Mouse (Mus musculus): ENCODE data around the gene Zfyve1. TPM values are rescaled to one million over a fixed set of nuclear protein-coding genes. Genes with fewer than 3 reads are reported as not detected.

Gene Zfyve1
- polyA plus RNA-seq, 1 experiment from 2014 or later = 16.2 TPM

DNA sequence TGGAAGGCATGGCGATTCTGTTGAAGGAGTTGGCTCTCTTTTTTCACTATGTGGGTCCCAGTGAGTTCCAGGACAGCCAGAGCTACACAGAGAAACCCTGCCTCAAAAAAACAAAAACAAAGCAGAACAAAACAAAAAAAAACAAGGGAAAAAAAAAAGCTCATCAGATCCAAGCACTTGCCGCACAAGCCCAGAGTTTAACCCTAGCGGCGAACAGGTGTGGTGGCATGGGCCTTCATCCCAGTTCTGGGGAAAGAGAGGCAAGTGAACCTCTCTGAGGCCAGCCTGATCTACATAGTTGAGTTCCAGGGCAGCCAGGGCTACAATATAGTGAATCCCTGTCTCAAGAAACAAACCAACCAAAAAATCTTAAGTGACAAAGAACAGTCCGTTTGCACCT lies 19.6 kb downstream of the Zfyve1 start:
- no peak overlapping the region for H3K9ac ChIP-seq (ENCODE audit: low read length)
- H3K4me1 ChIP-seq (ENCODE audit: control insufficient read depth, insufficient read depth, low read length) = no peaks in the 10 kb centered on the region
- H3K4me3 ChIP-seq (ENCODE audit: low read depth, low read length) = no peak overlapping the region
- no peaks in the 10 kb centered on the region for H3K27me3 ChIP-seq (ENCODE audit: control insufficient read depth, insufficient read depth, low read length)
- no peak overlapping the region for H3K27ac ChIP-seq (replicated peaks; ENCODE audit: low read depth, low read length)
- 94% methylated on average over 5 of the region's 5 CpGs for WGBS
- no peak overlapping the region for H3K4me2 ChIP-seq (ENCODE audit: low read depth, severe bottlenecking)
- ATAC-seq (ENCODE audit: insufficient number of reproducible peaks, low FRiP score, low TSS enrichment, low read depth) (no peak), DNase-seq (ENCODE audit: low spot score) (no peak)
- H3K36me3 ChIP-seq (ENCODE audit: control insufficient read depth, insufficient read depth, low read length) = peaks cover 13% of the 10 kb centered on the region
- no peaks in the 10 kb centered on the region for H3K9me3 ChIP-seq (ENCODE audit: control insufficient read depth, low read length)

DNA sequence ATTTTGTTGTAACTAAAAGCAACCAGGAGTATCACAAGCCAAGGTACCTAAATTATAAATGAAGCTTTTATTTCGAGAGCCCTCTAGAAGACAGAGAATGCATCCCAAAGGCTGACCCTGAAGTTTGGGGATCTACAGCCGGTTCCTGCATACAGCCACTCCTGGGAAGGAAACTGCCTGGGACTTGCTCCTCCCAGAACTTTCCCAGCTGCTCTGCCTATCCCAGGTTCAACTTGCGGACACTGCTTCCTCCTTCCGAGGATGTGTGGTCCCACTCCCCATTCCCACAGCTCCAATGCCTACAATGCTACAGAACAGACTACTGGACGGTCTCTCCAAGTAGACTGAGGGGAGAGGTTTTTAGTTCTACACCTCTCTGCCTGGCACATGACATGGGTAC lies 24.3 kb downstream of the Zfyve1 start:
- Histone ChIP-seq H3K4me3 (ENCODE audit: low read depth, low read length) (no peak overlapping the region), H3K27ac (replicated peaks; ENCODE audit: low read depth, low read length) (no peak overlapping the region), H3K4me1 (ENCODE audit: control insufficient read depth, insufficient read depth, low read length) (no peaks in the 10 kb centered on the region), H3K27me3 (ENCODE audit: control insufficient read depth, insufficient read depth, low read length) (no peaks in the 10 kb centered on the region), H3K4me2 (ENCODE audit: low read depth, severe bottlenecking) (no peak overlapping the region), H3K9me3 (ENCODE audit: control insufficient read depth, low read length) (no peaks in the 10 kb centered on the region), H3K36me3 (ENCODE audit: control insufficient read depth, insufficient read depth, low read length) (peaks cover 24% of the 10 kb centered on the region), H3K9ac (ENCODE audit: low read length) (no peak overlapping the region)
- DNase-seq (ENCODE audit: low spot score) = no peak
- WGBS = 88% methylated on average over 5 of the region's 5 CpGs
- no peak for ATAC-seq (ENCODE audit: insufficient number of reproducible peaks, low FRiP score, low TSS enrichment, low read depth)

DNA sequence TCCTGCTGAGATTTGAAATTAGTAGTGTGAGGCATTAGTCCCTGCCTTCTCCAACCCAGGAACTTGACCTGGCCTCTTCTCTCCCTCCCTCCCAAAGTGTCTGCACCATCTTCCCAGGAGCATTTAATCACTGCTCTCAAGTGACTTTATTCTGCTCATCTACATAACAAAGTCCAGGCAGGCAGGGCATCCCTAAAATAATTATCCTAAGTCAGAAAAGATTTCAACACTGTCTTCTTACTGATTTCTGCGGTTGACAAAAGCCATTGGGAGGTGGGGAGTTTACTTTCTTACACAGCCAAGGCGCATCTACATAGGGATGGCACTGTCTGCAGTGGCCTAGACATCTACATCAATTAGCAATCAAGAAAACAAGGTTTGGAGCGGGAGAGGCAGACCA lies 27.2 kb downstream of the Zfyve1 start:
- Histone ChIP-seq H3K9me3 (ENCODE audit: control insufficient read depth, low read length) (no peaks in the 10 kb centered on the region), H3K36me3 (ENCODE audit: control insufficient read depth, insufficient read depth, low read length) (peaks cover 20% of the 10 kb centered on the region), H3K27me3 (ENCODE audit: control insufficient read depth, insufficient read depth, low read length) (no peaks in the 10 kb centered on the region), H3K4me1 (ENCODE audit: control insufficient read depth, insufficient read depth, low read length) (no peaks in the 10 kb centered on the region), H3K27ac (replicated peaks; ENCODE audit: low read depth, low read length) (no peak overlapping the region), H3K4me3 (ENCODE audit: low read depth, low read length) (no peak overlapping the region), H3K9ac (ENCODE audit: low read length) (no peak overlapping the region), H3K4me2 (ENCODE audit: low read depth, severe bottlenecking) (no peak overlapping the region)
- WGBS = 88% methylated on average over 3 of the region's 3 CpGs
- DNase-seq (ENCODE audit: low spot score) (no peak), ATAC-seq (ENCODE audit: insufficient number of reproducible peaks, low FRiP score, low TSS enrichment, low read depth) (no peak)

DNA sequence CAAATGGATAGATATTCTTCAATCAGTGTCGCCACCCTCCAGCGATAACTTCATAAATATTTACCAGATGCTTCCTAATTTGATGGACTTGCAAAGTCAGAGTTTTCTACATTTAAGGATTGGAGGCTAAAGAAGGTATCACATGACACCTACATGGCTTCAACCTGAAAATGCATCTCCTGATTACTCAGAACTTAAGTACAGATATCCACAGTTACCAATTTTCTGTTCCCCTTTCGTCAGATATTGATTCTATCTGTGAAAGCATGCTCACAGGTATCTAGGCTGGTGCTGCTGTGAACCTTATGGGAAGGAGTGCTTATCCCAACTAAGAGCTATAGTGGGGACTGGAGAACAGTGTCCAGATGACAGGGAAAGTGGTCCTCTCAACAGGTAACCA lies 34.4 kb downstream of the Zfyve1 start:
- H3K4me3 ChIP-seq (ENCODE audit: low read depth, low read length) = no peak overlapping the region
- DNase-seq (ENCODE audit: low spot score) (no peak), ATAC-seq (ENCODE audit: insufficient number of reproducible peaks, low FRiP score, low TSS enrichment, low read depth) (no peak)
- no peak overlapping the region for H3K27ac ChIP-seq (replicated peaks; ENCODE audit: low read depth, low read length)
- H3K9me3 ChIP-seq (ENCODE audit: control insufficient read depth, low read length) = no peaks in the 10 kb centered on the region
- no peaks in the 10 kb centered on the region for H3K27me3 ChIP-seq (ENCODE audit: control insufficient read depth, insufficient read depth, low read length)
- H3K4me1 ChIP-seq (ENCODE audit: control insufficient read depth, insufficient read depth, low read length) = no peaks in the 10 kb centered on the region
- H3K4me2 ChIP-seq (ENCODE audit: low read depth, severe bottlenecking) = no peak overlapping the region
- peaks cover 7% of the 10 kb centered on the region for H3K36me3 ChIP-seq (ENCODE audit: control insufficient read depth, insufficient read depth, low read length)
- H3K9ac ChIP-seq (ENCODE audit: low read length) = no peak overlapping the region
- 98% methylated on average over 3 of the region's 3 CpGs for WGBS

DNA sequence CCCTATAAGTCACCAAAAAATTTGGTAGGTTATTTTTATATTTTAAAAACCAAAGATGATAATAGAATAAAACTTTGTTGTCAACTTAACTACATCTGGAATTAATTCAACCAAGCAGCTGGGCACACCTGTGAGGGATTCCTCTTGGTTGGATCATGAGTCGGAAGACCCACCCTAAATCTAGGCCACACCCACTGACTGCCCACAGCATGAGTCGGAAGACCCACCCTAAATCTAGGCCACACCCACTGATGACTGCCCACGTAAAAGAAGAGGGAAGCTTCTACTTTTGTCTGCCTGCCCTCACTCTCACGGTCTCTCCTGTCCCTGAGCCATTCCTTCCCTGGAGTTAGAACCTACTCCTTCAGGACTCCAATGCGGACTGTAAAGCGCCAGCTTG lies 36.8 kb downstream of the Zfyve1 start:
- H3K27ac ChIP-seq (replicated peaks; ENCODE audit: low read depth, low read length) = no peak overlapping the region
- H3K4me2 ChIP-seq (ENCODE audit: low read depth, severe bottlenecking) = no peak overlapping the region
- peaks cover 8% of the 10 kb centered on the region for H3K36me3 ChIP-seq (ENCODE audit: control insufficient read depth, insufficient read depth, low read length)
- no peaks in the 10 kb centered on the region for H3K27me3 ChIP-seq (ENCODE audit: control insufficient read depth, insufficient read depth, low read length)
- H3K4me3 ChIP-seq (ENCODE audit: low read depth, low read length) = no peak overlapping the region
- H3K9ac ChIP-seq (ENCODE audit: low read length) = no peak overlapping the region
- H3K4me1 ChIP-seq (ENCODE audit: control insufficient read depth, insufficient read depth, low read length) = no peaks in the 10 kb centered on the region
- DNase-seq (ENCODE audit: low spot score) (no peak), ATAC-seq (ENCODE audit: insufficient number of reproducible peaks, low FRiP score, low TSS enrichment, low read depth) (no peak; the same call in 1 of the 2 replicates)
- no peaks in the 10 kb centered on the region for H3K9me3 ChIP-seq (ENCODE audit: control insufficient read depth, low read length)
- WGBS = 65% methylated on average over 6 of the region's 6 CpGs

DNA sequence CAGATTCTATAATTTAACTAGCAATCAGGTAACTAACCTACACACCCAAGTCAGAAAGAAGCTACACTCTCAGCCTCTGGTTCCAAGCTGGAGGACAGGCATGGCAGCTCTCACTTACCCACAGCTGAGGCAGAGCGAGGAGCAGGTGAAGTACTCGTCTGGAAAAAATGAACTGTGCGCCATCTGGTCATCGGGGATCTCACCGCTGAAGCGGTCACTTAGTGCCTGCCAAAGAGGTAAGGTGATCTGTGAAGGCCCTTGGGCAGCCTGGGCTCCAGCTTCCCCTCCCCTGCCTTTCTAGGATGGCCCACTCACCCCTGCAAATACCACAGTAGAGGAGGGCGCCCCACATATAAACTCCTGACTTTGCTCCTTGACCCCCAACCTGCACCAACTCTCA lies 38.5 kb downstream of the Zfyve1 start:
- Histone ChIP-seq H3K4me1 (ENCODE audit: control insufficient read depth, insufficient read depth, low read length) (no peaks in the 10 kb centered on the region), H3K36me3 (ENCODE audit: control insufficient read depth, insufficient read depth, low read length) (peaks cover 13% of the 10 kb centered on the region), H3K27me3 (ENCODE audit: control insufficient read depth, insufficient read depth, low read length) (no peaks in the 10 kb centered on the region), H3K4me3 (ENCODE audit: low read depth, low read length) (no peak overlapping the region), H3K27ac (replicated peaks; ENCODE audit: low read depth, low read length) (no peak overlapping the region), H3K9ac (ENCODE audit: low read length) (no peak overlapping the region), H3K9me3 (ENCODE audit: control insufficient read depth, low read length) (no peaks in the 10 kb centered on the region), H3K4me2 (ENCODE audit: low read depth, severe bottlenecking) (no peak overlapping the region)
- no peak for DNase-seq (ENCODE audit: low spot score)
- ATAC-seq (ENCODE audit: insufficient number of reproducible peaks, low FRiP score, low TSS enrichment, low read depth) = no peak
- 88% methylated on average over 7 of the region's 7 CpGs for WGBS

DNA sequence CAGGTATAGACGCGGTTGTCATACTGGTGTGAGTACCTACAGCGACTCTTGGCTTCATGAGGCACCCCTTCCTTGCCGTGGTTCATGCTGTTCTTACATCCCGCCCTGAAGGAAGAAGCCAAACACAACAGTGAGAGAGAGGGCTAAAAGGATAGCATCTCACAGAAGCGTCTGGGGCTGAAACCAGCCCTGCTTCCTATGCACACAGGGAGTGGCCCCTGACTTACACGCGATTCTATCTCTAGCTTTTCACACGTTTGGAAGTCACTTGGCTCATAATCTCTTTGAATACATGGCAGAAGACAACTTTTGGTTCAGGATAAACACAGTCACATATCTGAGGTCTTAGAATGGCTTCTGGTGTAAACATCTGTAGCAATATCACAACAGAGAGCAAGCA lies 41.4 kb downstream of the Zfyve1 start:
- H3K27ac ChIP-seq (replicated peaks; ENCODE audit: low read depth, low read length) = no peak overlapping the region
- no peak overlapping the region for H3K9ac ChIP-seq (ENCODE audit: low read length)
- no peak for DNase-seq (ENCODE audit: low spot score)
- peaks cover 15% of the 10 kb centered on the region for H3K36me3 ChIP-seq (ENCODE audit: control insufficient read depth, insufficient read depth, low read length)
- H3K4me1 ChIP-seq (ENCODE audit: control insufficient read depth, insufficient read depth, low read length) = no peaks in the 10 kb centered on the region
- H3K9me3 ChIP-seq (ENCODE audit: control insufficient read depth, low read length) = no peaks in the 10 kb centered on the region
- 67% methylated on average over 9 of the region's 9 CpGs for WGBS
- ATAC-seq (ENCODE audit: insufficient number of reproducible peaks, low FRiP score, low TSS enrichment, low read depth) = no peak
- no peak overlapping the region for H3K4me3 ChIP-seq (ENCODE audit: low read depth, low read length)
- no peak overlapping the region for H3K4me2 ChIP-seq (ENCODE audit: low read depth, severe bottlenecking)
- H3K27me3 ChIP-seq (ENCODE audit: control insufficient read depth, insufficient read depth, low read length) = no peaks in the 10 kb centered on the region

DNA sequence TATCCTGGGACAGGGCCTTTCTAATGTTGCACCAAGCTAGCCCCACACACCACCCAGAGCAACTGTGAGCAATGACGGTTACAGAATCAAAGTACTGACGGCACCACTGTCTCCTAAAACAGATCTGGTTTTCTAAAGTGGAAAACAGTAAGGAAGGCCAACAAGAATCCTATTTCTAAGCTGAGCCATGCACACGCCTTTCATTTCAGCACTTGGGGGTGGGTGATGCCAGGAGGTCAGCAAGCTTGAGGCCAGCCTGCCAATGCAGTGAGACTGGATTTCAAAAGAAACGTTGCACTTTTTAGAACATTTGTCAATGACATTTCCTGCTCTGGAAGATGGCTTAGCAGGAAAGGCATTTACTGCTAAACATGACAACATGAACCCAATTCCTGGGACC lies 43.2 kb downstream of the Zfyve1 start:
- Histone ChIP-seq H3K9me3 (ENCODE audit: control insufficient read depth, low read length) (no peaks in the 10 kb centered on the region), H3K9ac (ENCODE audit: low read length) (no peak overlapping the region), H3K27ac (replicated peaks; ENCODE audit: low read depth, low read length) (no peak overlapping the region), H3K4me2 (ENCODE audit: low read depth, severe bottlenecking) (no peak overlapping the region), H3K27me3 (ENCODE audit: control insufficient read depth, insufficient read depth, low read length) (no peaks in the 10 kb centered on the region), H3K4me3 (ENCODE audit: low read depth, low read length) (no peak overlapping the region), H3K4me1 (ENCODE audit: control insufficient read depth, insufficient read depth, low read length) (no peaks in the 10 kb centered on the region), H3K36me3 (ENCODE audit: control insufficient read depth, insufficient read depth, low read length) (peaks cover 16% of the 10 kb centered on the region)
- 86% methylated on average over 4 of the region's 4 CpGs for WGBS
- ATAC-seq (ENCODE audit: insufficient number of reproducible peaks, low FRiP score, low TSS enrichment, low read depth) = no peak
- DNase-seq (ENCODE audit: low spot score) = no peak

DNA sequence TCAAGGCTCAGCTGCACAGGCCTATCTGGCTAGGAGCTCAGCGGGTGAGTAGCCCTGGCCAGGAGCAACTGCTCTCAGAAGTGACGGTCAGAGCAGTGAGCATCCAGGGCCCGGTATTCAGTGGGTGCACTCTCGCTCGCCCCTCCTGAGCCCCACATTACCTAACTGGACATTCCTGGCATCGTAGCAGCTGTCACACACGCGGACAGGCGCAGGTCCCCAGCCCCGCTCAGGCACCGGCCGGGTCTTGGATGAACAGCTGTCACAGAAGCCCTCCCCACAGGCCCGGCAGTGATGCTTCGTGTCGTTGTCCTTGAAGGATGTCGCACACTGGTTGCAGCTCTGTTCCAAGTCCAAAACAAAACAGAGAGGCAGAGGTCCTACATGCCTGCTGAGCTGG lies 45.7 kb downstream of the Zfyve1 start:
- Histone ChIP-seq H3K36me3 (ENCODE audit: control insufficient read depth, insufficient read depth, low read length) (peaks cover 18% of the 10 kb centered on the region), H3K9me3 (ENCODE audit: control insufficient read depth, low read length) (no peaks in the 10 kb centered on the region), H3K4me2 (ENCODE audit: low read depth, severe bottlenecking) (no peak overlapping the region), H3K27me3 (ENCODE audit: control insufficient read depth, insufficient read depth, low read length) (no peaks in the 10 kb centered on the region), H3K27ac (replicated peaks; ENCODE audit: low read depth, low read length) (no peak overlapping the region), H3K9ac (ENCODE audit: low read length) (no peak overlapping the region), H3K4me3 (ENCODE audit: low read depth, low read length) (no peak overlapping the region), H3K4me1 (ENCODE audit: control insufficient read depth, insufficient read depth, low read length) (no peaks in the 10 kb centered on the region)
- 94% methylated on average over 16 of the region's 16 CpGs for WGBS
- no peak for DNase-seq (ENCODE audit: low spot score)
- ATAC-seq (ENCODE audit: insufficient number of reproducible peaks, low FRiP score, low TSS enrichment, low read depth) = no peak

Measured in limb, embryonic 11.5 days (tissue).